Mouse (Mus musculus): ENCODE measurements around the gene Miga1.
"Not testable (repeated sequence)": the region's sequence is repeated elsewhere in the genome, so short reads cannot be mapped to it uniquely, and the experiment has no call there.

GRCm38 (mm10) chr3:152314666-152315065 is 25.5 kb downstream of the Miga1 start:
- not testable (repeated sequence) for TF ChIP-seq CTCF (IDR thresholded peaks at IDR 0.05; ENCODE audit: extremely low read depth, insufficient read length, insufficient replicate concordance, low read depth, low read length); POLR2A (IDR thresholded peaks at IDR 0.05; ENCODE audit: low read depth, low read length)
